Mouse (Mus musculus) heart, adult 8-10 months (tissue): Measurements from ENCODE around the gene Trim15. TPM values are rescaled to one million over a fixed set of nuclear protein-coding genes. Genes with fewer than 3 reads are reported as not detected.
A peak's percentile ranks its signal among the peaks of the same experiment; 100 is the strongest.

ENCODE experiments used
- DNase-seq: peaks from one replicate; pipeline ENCODE4 v3.0.0; 2022; ENCODE audit warnings: low spot score
- total RNA-seq, 4 experiments: library from RNA; stranded (reverse); gene quantifications; 2 replicates each; pipeline ENCODE4 v1.2.4; 2022

Trim15 gene
- total RNA-seq, 4 experiments from 2014 or later, result not detected

DNA sequence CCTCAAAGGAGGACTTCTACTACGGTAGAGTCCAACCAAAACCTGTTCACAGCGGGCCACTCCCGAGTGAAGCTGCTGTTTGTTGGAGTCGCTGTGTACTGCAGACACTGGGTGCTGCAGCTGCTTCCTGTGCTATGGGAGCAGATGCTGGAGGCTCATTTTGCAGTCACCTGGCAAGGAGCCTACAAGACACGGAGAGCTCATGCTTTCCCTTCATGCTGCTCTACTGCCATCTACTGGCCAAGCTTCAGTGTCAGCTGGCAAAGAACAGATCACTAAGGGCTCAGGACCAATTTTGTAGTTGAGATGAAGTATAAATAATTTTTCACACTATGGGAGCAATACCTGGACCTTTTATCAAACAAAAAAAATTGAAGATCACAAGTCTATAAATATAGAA, 41.0 kb downstream of the Trim15 start:
- peak; percentile 88 for DNase-seq

DNA sequence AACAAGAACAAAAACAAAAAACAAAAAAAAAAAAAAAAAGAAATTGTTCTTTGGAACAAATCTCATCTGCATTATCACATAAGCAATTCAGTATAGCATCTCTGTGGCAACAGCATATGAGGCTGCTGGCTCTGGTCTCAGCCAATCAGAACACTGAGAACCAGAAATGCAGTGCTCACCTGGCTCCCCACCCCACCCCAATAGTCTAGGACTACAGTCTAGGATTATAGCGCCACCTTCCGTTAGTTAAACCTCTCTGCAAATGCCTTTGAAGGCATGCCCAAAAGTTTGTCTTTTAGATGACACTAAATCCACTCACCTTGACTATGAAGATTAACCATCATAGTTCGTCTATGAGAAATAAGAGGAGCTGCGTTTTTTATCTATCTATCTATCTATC, 41.5 kb downstream of the Trim15 start:
- no peak for DNase-seq

- DNase-seq, result peak; percentile 57
Observed at GRCm38 (mm10) chr17:36824005-36824404, 43.0 kb downstream of the Trim15 start.

DNA sequence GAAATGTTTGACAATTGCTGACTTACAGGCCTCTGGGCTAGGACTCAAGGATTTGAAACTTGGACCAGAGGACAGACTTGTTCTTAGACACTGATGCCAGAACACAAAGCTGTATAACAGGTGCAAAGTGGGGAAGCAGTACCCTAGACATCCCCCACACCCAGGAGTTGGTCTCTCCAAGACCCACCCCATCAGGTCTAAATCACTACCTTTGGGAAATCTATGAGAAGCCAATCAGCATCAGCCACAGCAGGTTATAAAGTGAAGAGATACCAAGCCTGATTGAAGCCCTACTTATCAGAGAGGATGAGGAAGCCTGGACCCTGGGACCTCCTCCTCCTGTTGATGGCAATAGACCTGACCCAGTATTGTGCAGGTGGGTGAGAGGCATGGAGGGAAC, 55.1 kb downstream of the Trim15 start, which contains the start of gene H2-M10.6:
H2-M10.6 (plus strand) TSS at position 301 of the 400 bp plus-strand sequence.
- DNase-seq, result no peak

Other genes with a start within 250 kb of the Trim15 start
- not detected for gene H2-M9, start 224.5 kb downstream of the Trim15 start, total RNA-seq
- not detected for gene H2-M1, start 195.0 kb downstream of the Trim15 start, total RNA-seq
- gene H2-M10.5, start 94.3 kb downstream of the Trim15 start, total RNA-seq, result not detected
- gene H2-M10.6, start 55.0 kb downstream of the Trim15 start, total RNA-seq, result not detected
- 10 to 100 TPM; 19.6 to 20.5 (median 19.9) TPM for gene Trim26, start 30.1 kb downstream of the Trim15 start, total RNA-seq
- gene Trim10, start 2.4 kb upstream of the Trim15 start, total RNA-seq, result under 1 TPM in 2 of 4 experiments, not detected in 2; 0.16 to 0.83 TPM
- under 1 TPM in 1 of 4 experiments, not detected in 3; 0.23 TPM for gene Trim40, start 22.9 kb upstream of the Trim15 start, total RNA-seq
- gene Trim31, start 30.9 kb upstream of the Trim15 start, total RNA-seq, result not detected
- gene Rnf39, start 75.7 kb upstream of the Trim15 start, total RNA-seq, result 1 to 10 TPM in 3 of 4 experiments, under 1 TPM in 1; 0.71 to 1.9 (median 1.4) TPM
- 100 to 1,000 TPM in 2 of 4 experiments, 10 to 100 TPM in 2; 89.3 to 121 (median 108) TPM for gene Ppp1r11, start 84.5 kb upstream of the Trim15 start, total RNA-seq
- gene Znrd1, start 91.3 kb upstream of the Trim15 start, total RNA-seq, result 10 to 100 TPM; 22.3 to 27.7 (median 26.2) TPM
- 10 to 100 TPM; 13.8 to 22.2 (median 15.3) TPM for gene Znrd1as, start 91.4 kb upstream of the Trim15 start, total RNA-seq
- 1 to 10 TPM in 2 of 4 experiments, under 1 TPM in 2; 0.50 to 1.4 (median 0.90) TPM for gene 2410137M14Rik, start 114.0 kb upstream of the Trim15 start, total RNA-seq
- gene H2-M5, start 122.3 kb upstream of the Trim15 start, total RNA-seq, result under 1 TPM in 1 of 4 experiments, not detected in 3; 0.25 TPM
- 1 to 10 TPM in 3 of 4 experiments, under 1 TPM in 1; 0.87 to 2.4 (median 1.4) TPM for gene Zfp57, start 134.0 kb upstream of the Trim15 start, total RNA-seq
- not detected for gene Mog, start 156.2 kb upstream of the Trim15 start, total RNA-seq
- gene Gabbr1, start 178.8 kb upstream of the Trim15 start, total RNA-seq, result 1 to 10 TPM; 7.2 to 9.2 (median 7.4) TPM
- not detected for gene Olfr90, start 221.3 kb upstream of the Trim15 start, total RNA-seq
- gene Olfr91, start 231.1 kb upstream of the Trim15 start, total RNA-seq, result not detected